Mouse (Mus musculus) lung, embryonic 15.5 days (tissue): Measurements from ENCODE around the gene Ncam2. TPM values are rescaled to one million over a fixed set of nuclear protein-coding genes. Genes with fewer than 3 reads are reported as not detected.
A peak's percentile ranks its signal among the peaks of the same experiment; 100 is the strongest.

ENCODE experiments used
- ATAC-seq: fragments of 200-750 bp; cut with Nextera tagmentation; 2 replicates; pipeline ENCODE4 v1.8.0; 2017; ENCODE audit warnings: moderate number of reproducible peaks, borderline replicate concordance; ENCODE audit not compliant: low FRiP score, low TSS enrichment; ENCODE audit errors: extremely low read depth
- H3K27ac ChIP-seq: fragments of 300-500 bp; sonication (generic); 2 replicates; pipeline ENCODE4 v1.5.1; 2015; ENCODE audit warnings: moderate library complexity, mild to moderate bottlenecking, inconsistent platforms
- H3K27me3 ChIP-seq: fragments of 300-500 bp; sonication (generic); 2 replicates; pipeline ENCODE4 v1.6.1; 2015; ENCODE audit warnings: inconsistent platforms
- H3K36me3 ChIP-seq: fragments of 300-500 bp; sonication (generic); 2 replicates; pipeline ENCODE4 v1.6.1; 2015; ENCODE audit warnings: inconsistent platforms
- H3K4me1 ChIP-seq: fragments of 300-500 bp; sonication (generic); 2 replicates; pipeline ENCODE4 v1.6.1; 2015; ENCODE audit warnings: inconsistent platforms
- H3K4me2 ChIP-seq: fragments of 300-500 bp; sonication (generic); 2 replicates; pipeline ENCODE4 v1.6.1; 2015; ENCODE audit warnings: inconsistent platforms, mild to moderate bottlenecking, moderate library complexity
- H3K4me3 ChIP-seq: fragments of 300-500 bp; sonication (generic); 2 replicates; pipeline ENCODE4 v1.5.1; 2015; ENCODE audit warnings: mild to moderate bottlenecking, inconsistent platforms
- H3K9ac ChIP-seq: fragments of 300-500 bp; sonication (generic); 2 replicates; pipeline ENCODE4 v1.6.1; 2015; ENCODE audit warnings: inconsistent platforms
- H3K9me3 ChIP-seq: fragments of 300-500 bp; sonication (generic); 2 replicates; pipeline ENCODE4 v1.6.1; 2016; ENCODE audit warnings: inconsistent platforms
- WGBS: fragments of 180-500 bp; shearing (Covaris S2); methylation state at CpG from one replicate; pipeline ENCODE4 v1.1.7; 2015; 5-methylcytosine and 5-hydroxymethylcytosine counted together
- polyA plus RNA-seq: library from polyadenylated mRNA; unstranded; fragments of >200 nt; fragmentation: Nextera tagmentation; extraction: Ambion mirVana; gene quantifications from 2 replicates; pipeline ENCODE4 v1.2.1, GENCODE M21; 2015

The Ncam2 gene
- polyA plus RNA-seq = 0.33 and 0.40 TPM in 2 replicates

DNA sequence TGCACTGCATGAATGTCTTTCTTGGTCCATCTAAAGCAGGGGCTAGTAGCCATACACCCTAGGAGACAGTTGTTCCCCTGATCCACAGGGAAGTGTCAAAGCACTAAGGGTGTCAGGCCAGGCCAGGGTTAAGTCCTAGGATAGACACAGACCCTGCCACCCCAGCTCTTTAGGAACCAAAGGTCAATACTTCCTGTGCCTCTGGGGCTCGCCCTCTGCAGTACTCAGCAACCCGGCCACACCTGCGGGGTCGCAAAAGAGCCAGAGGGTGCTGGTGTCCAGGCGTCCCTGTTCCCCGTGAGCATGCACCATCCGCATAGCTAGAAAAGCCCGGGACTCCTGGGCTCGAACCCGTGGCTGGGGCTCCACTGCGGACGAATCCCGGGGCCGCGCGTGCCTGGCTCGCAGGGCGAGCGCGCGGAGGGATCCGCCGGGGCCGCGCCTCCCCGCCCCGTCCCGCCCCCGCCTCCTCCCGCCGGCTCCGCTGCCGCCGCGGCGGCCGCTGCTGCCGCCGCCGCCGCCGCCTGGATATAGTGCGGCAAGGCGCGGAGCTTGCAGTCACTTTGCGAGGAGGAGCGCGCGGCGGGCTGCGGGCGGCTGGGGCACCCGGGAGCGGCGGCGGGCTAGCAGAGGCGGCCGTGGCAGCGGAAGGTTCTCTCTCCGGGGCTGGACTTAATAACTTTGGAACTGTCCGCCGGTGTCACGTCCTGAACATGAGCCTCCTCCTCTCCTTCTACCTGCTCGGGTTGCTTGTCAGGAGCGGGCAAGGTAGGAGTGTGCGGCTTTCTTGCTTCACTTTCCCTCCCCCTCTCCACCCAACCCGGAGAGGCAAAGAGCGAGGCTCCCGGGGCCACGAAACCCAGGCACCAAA, at the start of gene Ncam2:
Gene Ncam2 (plus strand): TSS at position 497 of the 871 bp plus-strand sequence.
- under 1% methylated on average over 31 of the region's 70 CpGs for WGBS
- no peaks in the 10 kb centered on the region for H3K36me3 ChIP-seq
- peaks cover 4% of the 10 kb centered on the region; the same call in 1 of the 2 replicates for H3K4me1 ChIP-seq
- peak within 1 kb of the TSS; percentile 51 for H3K4me3 ChIP-seq
- ATAC-seq = peak; percentile 83
- no peaks in the 10 kb centered on the region for H3K27me3 ChIP-seq
- H3K9me3 ChIP-seq = no peaks in the 10 kb centered on the region
- H3K4me2 ChIP-seq = peak within 1 kb of the TSS; percentile 94
- H3K27ac ChIP-seq = no peak within 1 kb of the TSS
- peak within 1 kb of the TSS; percentile 40 for H3K9ac ChIP-seq

DNA sequence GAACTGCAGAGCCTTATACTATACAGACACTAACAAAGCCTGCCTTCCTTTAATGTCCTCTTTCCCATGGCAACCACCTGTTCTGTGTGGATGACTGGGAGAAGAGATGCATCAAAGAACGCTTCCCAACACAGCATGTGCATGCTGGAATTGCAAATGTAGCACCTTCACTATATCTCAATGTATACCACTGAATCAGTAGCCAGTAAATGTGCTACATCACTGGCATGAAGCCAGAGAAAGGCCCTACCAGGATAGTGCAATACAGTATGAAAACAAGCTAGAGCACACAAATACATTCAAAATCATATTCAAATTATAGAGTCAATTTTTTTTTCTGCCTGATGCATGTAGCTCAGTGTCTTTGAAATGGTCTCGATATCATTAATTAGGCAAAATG, 29.7 kb upstream of the Ncam2 start:
- Histone ChIP-seq H3K4me2 (no peak overlapping the region), H3K9me3 (no peaks in the 10 kb centered on the region), H3K4me1 (no peaks in the 10 kb centered on the region), H3K4me3 (no peak overlapping the region), H3K27me3 (no peaks in the 10 kb centered on the region), H3K36me3 (no peaks in the 10 kb centered on the region), H3K9ac (no peak overlapping the region), H3K27ac (no peak overlapping the region)
- ATAC-seq = no peak
- 77% methylated on average over 2 of the region's 2 CpGs for WGBS

DNA sequence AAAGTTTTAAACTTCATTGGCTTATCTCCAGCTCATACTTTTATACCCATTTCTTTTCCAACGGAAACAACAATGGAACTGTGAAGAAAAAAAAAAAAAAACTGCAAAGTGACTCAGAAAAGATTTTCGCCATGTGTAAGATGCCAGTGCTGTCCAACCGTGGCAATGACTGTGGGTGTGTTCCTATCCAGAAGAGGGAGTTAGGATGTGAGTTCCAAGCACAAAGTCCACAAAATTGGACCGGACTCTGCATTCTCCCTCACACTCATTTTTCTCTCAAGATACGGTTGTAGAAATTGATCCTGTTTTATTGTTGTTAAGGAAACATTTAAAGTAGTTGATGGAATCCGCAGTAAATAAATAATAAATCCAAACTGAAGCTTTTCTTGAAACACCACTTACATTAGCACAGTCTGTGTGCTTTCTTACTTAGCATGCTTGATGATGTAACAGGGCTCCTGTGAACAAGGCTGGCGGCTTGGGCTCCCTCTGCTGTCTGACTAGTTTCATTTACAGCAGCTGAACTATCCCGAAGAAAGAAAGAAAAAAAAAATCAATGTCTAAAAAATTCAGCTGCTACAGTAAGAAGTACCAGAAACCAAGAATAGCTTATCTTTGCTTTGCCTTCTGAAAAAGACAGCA, 25.1 kb upstream of the Ncam2 start:
- ATAC-seq = peak; percentile 69; the same call in 1 of the 2 replicates
- H3K27me3 ChIP-seq = no peaks in the 10 kb centered on the region
- no peaks in the 10 kb centered on the region for H3K9me3 ChIP-seq
- WGBS = 44% methylated on average over 8 of the region's 8 CpGs
- H3K4me1 ChIP-seq = no peaks in the 10 kb centered on the region
- H3K36me3 ChIP-seq = no peaks in the 10 kb centered on the region
- H3K27ac ChIP-seq = no peak overlapping the region
- no peak overlapping the region for H3K4me3 ChIP-seq
- H3K4me2 ChIP-seq = no peak overlapping the region
- H3K9ac ChIP-seq = no peak overlapping the region

DNA sequence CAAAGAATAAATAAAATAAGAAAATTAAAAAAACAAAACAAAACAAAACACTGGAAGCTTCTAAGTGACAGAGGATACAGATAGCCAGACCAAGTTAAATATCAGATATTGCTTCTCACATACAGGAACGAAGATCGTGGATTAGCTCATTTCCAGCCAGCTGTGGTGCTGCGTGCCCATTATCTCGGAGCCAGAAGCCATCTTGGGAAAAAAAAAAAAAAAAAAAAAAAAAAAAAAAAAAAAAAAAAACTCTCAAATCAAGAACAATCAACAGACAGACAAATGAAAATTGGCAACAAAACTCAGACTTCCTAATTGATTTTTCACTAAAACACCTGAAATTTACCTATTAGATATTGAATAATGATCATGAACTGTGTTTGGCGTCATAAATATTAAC, 20.7 kb upstream of the Ncam2 start:
- H3K27me3 ChIP-seq = no peaks in the 10 kb centered on the region
- no peaks in the 10 kb centered on the region for H3K9me3 ChIP-seq
- 79% methylated on average over 5 of the region's 5 CpGs for WGBS
- no peaks in the 10 kb centered on the region for H3K4me1 ChIP-seq
- no peak overlapping the region for H3K9ac ChIP-seq
- H3K4me2 ChIP-seq = no peak overlapping the region
- no peak overlapping the region for H3K27ac ChIP-seq
- no peak overlapping the region for H3K4me3 ChIP-seq
- ATAC-seq = no peak
- H3K36me3 ChIP-seq = no peaks in the 10 kb centered on the region

DNA sequence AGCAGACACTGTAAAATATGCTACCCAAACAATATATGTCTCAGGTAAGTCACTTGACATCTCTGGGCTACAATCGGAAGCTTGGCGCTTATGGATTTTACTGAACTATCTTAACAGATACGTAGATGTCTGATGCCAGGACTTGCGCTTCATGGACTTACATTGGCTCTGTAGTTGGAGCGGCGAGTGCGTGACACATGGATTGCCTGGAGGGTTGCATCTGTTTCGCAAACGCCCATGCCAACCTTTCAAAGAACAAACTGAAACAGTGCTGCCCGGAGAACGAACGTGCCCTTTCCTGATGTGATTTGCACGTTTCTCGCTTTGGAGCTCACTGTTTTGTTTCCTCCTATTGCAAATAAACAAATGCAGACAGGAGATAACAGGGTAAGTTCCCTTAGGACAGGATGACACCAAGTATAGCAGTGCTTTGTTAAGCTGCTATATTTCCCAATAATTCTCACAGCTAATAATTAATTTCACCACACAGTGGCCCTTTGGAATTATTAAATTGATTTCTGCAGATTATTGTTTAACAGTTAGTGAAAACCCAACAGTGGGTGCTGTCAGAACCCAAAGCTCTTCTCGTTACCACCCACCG, 12.8 kb upstream of the Ncam2 start:
- no peak overlapping the region for H3K27ac ChIP-seq
- no peak overlapping the region for H3K4me3 ChIP-seq
- no peaks in the 10 kb centered on the region for H3K27me3 ChIP-seq
- H3K9me3 ChIP-seq = no peaks in the 10 kb centered on the region
- no peak for ATAC-seq
- H3K4me1 ChIP-seq = no peaks in the 10 kb centered on the region
- no peaks in the 10 kb centered on the region for H3K36me3 ChIP-seq
- H3K4me2 ChIP-seq = no peak overlapping the region
- 62% methylated on average over 16 of the region's 16 CpGs for WGBS
- H3K9ac ChIP-seq = no peak overlapping the region

DNA sequence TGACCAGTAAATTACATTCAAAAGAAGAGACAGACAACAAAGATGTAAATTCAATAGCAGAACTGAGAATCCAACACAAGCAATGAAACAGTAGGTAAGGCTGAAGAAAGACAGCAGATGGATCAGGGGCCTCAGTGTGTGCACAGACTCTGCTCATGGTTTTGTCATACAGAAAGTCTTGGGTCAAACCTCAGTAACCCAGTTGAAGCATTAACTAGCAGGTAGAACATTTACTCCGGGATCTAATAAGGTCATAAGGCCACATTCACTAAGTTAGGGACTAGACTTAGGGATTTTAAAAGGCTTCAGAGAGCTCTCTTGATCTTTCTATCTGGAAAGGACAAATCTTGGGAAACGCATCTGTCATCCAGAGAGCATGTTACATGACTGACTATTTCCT, 8.9 kb upstream of the Ncam2 start:
- Histone ChIP-seq H3K4me2 (no peak overlapping the region), H3K9ac (no peak overlapping the region), H3K36me3 (no peaks in the 10 kb centered on the region), H3K4me1 (no peaks in the 10 kb centered on the region), H3K4me3 (no peak overlapping the region), H3K27me3 (no peaks in the 10 kb centered on the region), H3K9me3 (no peaks in the 10 kb centered on the region), H3K27ac (no peak overlapping the region)
- 70% methylated on average over 2 of the region's 2 CpGs for WGBS
- ATAC-seq = no peak

DNA sequence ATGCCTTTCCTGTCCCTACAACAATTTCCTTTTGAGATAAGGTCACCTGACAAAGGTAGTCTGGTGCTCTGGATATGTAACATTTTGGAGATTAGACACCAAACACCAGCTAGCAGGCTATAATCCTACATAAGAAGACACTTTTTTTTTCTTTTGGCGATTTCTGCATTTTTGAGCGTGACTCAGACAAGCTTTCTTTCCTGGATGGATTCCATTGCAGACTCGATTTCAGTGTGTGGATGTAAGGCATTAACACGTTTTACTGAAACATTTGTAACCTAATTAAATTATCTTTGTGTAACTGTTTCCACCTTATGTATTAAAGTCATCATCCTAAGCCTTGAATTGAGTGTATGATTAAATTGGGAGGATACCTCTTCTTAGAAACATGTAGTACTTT, 7.9 kb upstream of the Ncam2 start:
- Histone ChIP-seq H3K4me3 (no peak overlapping the region), H3K27ac (no peak overlapping the region), H3K9ac (no peak overlapping the region), H3K4me1 (no peaks in the 10 kb centered on the region), H3K36me3 (no peaks in the 10 kb centered on the region), H3K4me2 (no peak overlapping the region), H3K27me3 (no peaks in the 10 kb centered on the region), H3K9me3 (no peaks in the 10 kb centered on the region)
- no peak for ATAC-seq
- WGBS = 64% methylated on average over 4 of the region's 4 CpGs

DNA sequence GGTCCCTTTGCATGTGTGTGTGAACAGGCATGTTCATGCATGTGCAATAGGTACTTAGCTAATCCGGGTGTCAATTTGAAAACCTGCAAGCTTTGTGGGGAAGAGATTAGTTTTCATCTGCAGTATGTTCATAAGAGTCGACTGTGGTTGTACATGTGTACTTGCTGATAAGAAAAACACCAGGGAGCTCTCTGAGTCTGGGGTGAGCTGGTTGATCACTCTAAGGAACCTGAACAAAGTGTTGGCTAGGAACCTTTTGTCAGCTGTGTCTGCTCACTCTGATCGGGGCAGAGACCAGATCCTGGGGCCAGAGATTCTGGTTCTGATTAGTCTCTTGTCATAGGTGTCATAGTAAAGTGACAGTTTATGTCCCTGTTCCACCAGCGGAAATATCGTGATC, 1.0 kb upstream of the Ncam2 start:
- Histone ChIP-seq H3K9me3 (no peaks in the 10 kb centered on the region), H3K4me1 (peaks cover 4% of the 10 kb centered on the region; the same call in 1 of the 2 replicates), H3K4me2 (peak overlapping the region; percentile 94; the same call in 1 of the 2 replicates), H3K9ac (no peak overlapping the region), H3K27ac (no peak overlapping the region), H3K36me3 (no peaks in the 10 kb centered on the region), H3K27me3 (no peaks in the 10 kb centered on the region), H3K4me3 (no peak overlapping the region)
- 69% methylated on average over 5 of the region's 5 CpGs for WGBS
- no peak for ATAC-seq

DNA sequence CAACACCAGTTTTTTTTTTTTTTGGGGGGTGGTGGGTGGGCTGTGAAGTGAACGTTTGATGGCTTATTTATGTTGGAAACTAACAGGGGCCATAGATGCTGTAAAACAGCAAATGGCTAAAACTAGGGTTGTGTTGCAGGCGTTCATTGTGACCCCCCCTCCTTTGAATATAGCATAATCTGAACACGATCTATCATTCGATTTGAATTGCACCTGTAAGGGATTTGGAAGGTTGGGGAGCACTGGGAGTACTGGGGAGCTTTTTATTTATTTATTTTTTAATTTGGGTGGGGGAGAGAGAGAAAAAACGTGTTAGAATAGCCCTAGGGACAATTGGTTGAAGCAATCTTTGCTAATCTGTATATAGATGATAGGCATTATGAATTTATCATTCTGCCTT, 974 bp downstream of the Ncam2 start:
- no peak overlapping the region for H3K4me3 ChIP-seq

DNA sequence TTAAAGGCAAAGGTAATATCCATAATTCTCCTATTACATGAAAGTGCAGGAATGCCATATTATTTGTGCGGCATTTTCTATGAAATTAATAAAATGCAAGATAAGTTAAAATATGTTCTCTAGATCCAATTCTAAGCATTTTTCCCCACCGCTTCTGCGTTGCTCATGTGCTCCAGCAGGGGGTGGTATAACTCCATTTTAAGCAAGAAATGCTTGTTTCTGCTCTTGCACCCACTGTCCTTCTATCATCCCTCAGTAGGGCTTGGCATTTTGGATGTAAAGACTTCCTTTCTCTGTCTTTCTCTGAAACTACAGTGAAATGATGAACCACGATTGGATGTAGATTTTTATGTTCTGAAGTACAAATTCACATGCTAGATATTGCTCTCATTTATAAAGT, 1.5 kb downstream of the Ncam2 start:
- H3K27ac ChIP-seq = no peak overlapping the region
- no peaks in the 10 kb centered on the region for H3K36me3 ChIP-seq
- no peak overlapping the region for H3K4me2 ChIP-seq
- H3K4me3 ChIP-seq = no peak overlapping the region
- no peaks in the 10 kb centered on the region for H3K27me3 ChIP-seq
- WGBS = 10% methylated on average over 4 of the region's 4 CpGs
- ATAC-seq = no peak
- peaks cover 4% of the 10 kb centered on the region; the same call in 1 of the 2 replicates for H3K4me1 ChIP-seq
- H3K9me3 ChIP-seq = no peaks in the 10 kb centered on the region
- H3K9ac ChIP-seq = no peak overlapping the region

More for the DNA sequence above, 974 bp downstream of the Ncam2 start:
- Histone ChIP-seq H3K27ac (no peak overlapping the region), H3K4me1 (peaks cover 4% of the 10 kb centered on the region; the same call in 1 of the 2 replicates), H3K9ac (no peak overlapping the region), H3K27me3 (no peaks in the 10 kb centered on the region), H3K36me3 (no peaks in the 10 kb centered on the region), H3K4me2 (peak overlapping the region; percentile 94; the same call in 1 of the 2 replicates), H3K9me3 (no peaks in the 10 kb centered on the region)
- ATAC-seq = no peak
- 34% methylated on average over 5 of the region's 5 CpGs for WGBS

DNA sequence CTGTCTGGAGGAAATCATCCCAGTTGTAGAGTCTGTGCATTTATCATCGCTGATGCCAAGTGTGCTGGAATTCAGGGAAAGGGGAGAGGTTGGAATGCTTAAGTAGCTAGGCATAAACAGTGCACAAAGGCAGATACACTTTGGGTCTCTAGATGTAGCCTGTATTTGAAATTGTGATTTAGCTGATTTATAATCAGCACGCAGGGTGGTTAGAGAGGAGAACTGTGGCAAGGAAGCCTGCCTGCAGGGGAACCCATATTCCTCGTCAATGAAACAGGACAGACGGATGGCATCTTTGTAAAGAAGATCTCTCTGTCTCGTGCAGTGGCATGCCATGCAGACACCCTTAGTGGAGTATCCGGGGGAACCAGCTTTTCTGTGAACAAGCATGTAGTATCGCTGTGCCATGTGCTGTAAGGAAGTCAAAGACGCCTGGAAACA, 2.2 kb downstream of the Ncam2 start:
- Histone ChIP-seq H3K36me3 (no peaks in the 10 kb centered on the region), H3K4me1 (peaks cover 4% of the 10 kb centered on the region; the same call in 1 of the 2 replicates), H3K9me3 (no peaks in the 10 kb centered on the region), H3K27me3 (no peaks in the 10 kb centered on the region), H3K4me2 (no peak overlapping the region), H3K27ac (no peak overlapping the region), H3K9ac (no peak overlapping the region), H3K4me3 (no peak overlapping the region)
- no peak for ATAC-seq
- 66% methylated on average over 8 of the region's 8 CpGs for WGBS
